Mouse (Mus musculus): ENCODE data around the gene Pusl1. TPM values are rescaled to one million over a fixed set of nuclear protein-coding genes. Genes with fewer than 3 reads are reported as not detected.
A peak's percentile ranks its signal among the peaks of the same experiment; 100 is the strongest.

Pusl1 gene
- total RNA-seq, 2 experiments from 2014 or later = 62.3 to 68.1 TPM

GRCm38 (mm10) chr4:155848434-155849095 is 43.0 kb downstream of the Pusl1 start:
- DNase-seq (ENCODE audit: low spot score in 2 of 2) = no peak
- Histone ChIP-seq H3K27ac (no peak overlapping the region), H3K4me3 (peak overlapping the region; percentile 91)
- no peak for TF ChIP-seq CTCF (conservative IDR thresholded peaks at IDR 0.05)

GRCm38 (mm10) chr4:155847591-155848352 is 43.8 kb downstream of the Pusl1 start:
- Histone ChIP-seq H3K4me3 (peak overlapping the region; percentile 91), H3K27ac (peak overlapping the region; percentile 89)
- TF ChIP-seq CTCF (conservative IDR thresholded peaks at IDR 0.05) = no peak
- DNase-seq (ENCODE audit: low spot score in 2 of 2) = no peak

GRCm38 (mm10) chr4:155846871-155847578 is 44.6 kb downstream of the Pusl1 start, which contains the start of gene Dvl1:
Gene Dvl1, plus strand, starts transcription at chr4:155847402.
- peak; percentile 92 to 97 for DNase-seq (ENCODE audit: low spot score in 2 of 2)
- peak; percentile 60 for TF ChIP-seq CTCF (conservative IDR thresholded peaks at IDR 0.05)

GRCm38 (mm10) chr4:155843231-155843630 is 48.4 kb downstream of the Pusl1 start:
- Histone ChIP-seq H3K27ac (no peak overlapping the region), H3K4me3 (no peak overlapping the region)
- no peak for TF ChIP-seq CTCF (conservative IDR thresholded peaks at IDR 0.05)
- no peak for DNase-seq (ENCODE audit: low spot score in 2 of 2)

More at GRCm38 (mm10) chr4:155846871-155847578, 44.6 kb downstream of the Pusl1 start, which contains the start of gene Dvl1:
- peak within 1 kb of the TSS; percentile 97 for H3K27ac ChIP-seq
- H3K4me3 ChIP-seq = peak within 1 kb of the TSS; percentile 91

- no peak for TF ChIP-seq CTCF (conservative IDR thresholded peaks at IDR 0.05)
- no peak overlapping the region for H3K27ac ChIP-seq
- H3K4me3 ChIP-seq = no peak overlapping the region
- DNase-seq (ENCODE audit: low spot score in 2 of 2) = no peak
Observed at GRCm38 (mm10) chr4:155841651-155842270, 49.8 kb downstream of the Pusl1 start.

GRCm38 (mm10) chr4:155841003-155841454 is 50.6 kb downstream of the Pusl1 start:
- peak; percentile 57 for TF ChIP-seq CTCF (conservative IDR thresholded peaks at IDR 0.05)
- H3K27ac ChIP-seq = peak overlapping the region; percentile 18; the same call in 1 of the 2 replicates
- DNase-seq (ENCODE audit: low spot score in 2 of 2) = no peak
- H3K4me3 ChIP-seq = peak overlapping the region; percentile 45

GRCm38 (mm10) chr4:155840076-155841002 is 51.2 kb downstream of the Pusl1 start:
- no peak for DNase-seq (ENCODE audit: low spot score in 2 of 2)
- TF ChIP-seq CTCF (conservative IDR thresholded peaks at IDR 0.05) = no peak
- Histone ChIP-seq H3K4me3 (peak overlapping the region; percentile 45), H3K27ac (peak overlapping the region; percentile 61)

GRCm38 (mm10) chr4:155839483-155839910 is 52.1 kb downstream of the Pusl1 start, which contains the start of gene Mxra8:
Gene Mxra8, plus strand, starts transcription at chr4:155839680.
- peak within 1 kb of the TSS; percentile 45; the same call in 1 of the 2 replicates for H3K4me3 ChIP-seq
- TF ChIP-seq CTCF (conservative IDR thresholded peaks at IDR 0.05) = no peak
- H3K27ac ChIP-seq = peak within 1 kb of the TSS; percentile 61
- no peak for DNase-seq (ENCODE audit: low spot score in 2 of 2)

GRCm38 (mm10) chr4:155838187-155839153 is 53.1 kb downstream of the Pusl1 start:
- no peak for DNase-seq (ENCODE audit: low spot score in 2 of 2)
- Histone ChIP-seq H3K4me3 (no peak overlapping the region), H3K27ac (peak overlapping the region; percentile 39; the same call in 1 of the 2 replicates)
- no peak for TF ChIP-seq CTCF (conservative IDR thresholded peaks at IDR 0.05)

Small RNA genes lying within 50 kb of the gene (microRNA-seq; reads per million reads assigned to microRNA genes)
- 0 reads per million in 2 experiments for gene Gm22991

Other genes starting within 250 kb of the Pusl1 start
- gene Gm10563, start 246.4 kb downstream of the Pusl1 start, total RNA-seq (2021) = not detected
- 1 to 10 TPM; 2.7 to 3.4 TPM for gene Mmp23, start 238.4 kb downstream of the Pusl1 start, total RNA-seq (2021)
- gene Mib2, start 222.6 kb downstream of the Pusl1 start, total RNA-seq (2021) = 100 to 1,000 TPM; 111 to 114 TPM
- gene Fndc10, start 197.4 kb downstream of the Pusl1 start, total RNA-seq (2021) = 10 to 100 TPM; 26.5 to 27.9 TPM
- gene Ssu72, start 187.0 kb downstream of the Pusl1 start, total RNA-seq (2021) = 10 to 100 TPM; 90.9 to 92.8 TPM
- gene Tmem240, start 157.0 kb downstream of the Pusl1 start, total RNA-seq (2021) = 10 to 100 TPM; 32.7 to 39.0 TPM
- gene Atad3a, start 130.7 kb downstream of the Pusl1 start, total RNA-seq (2021) = 10 to 100 TPM; 49.9 to 51.4 TPM
- gene Vwa1, start 117.1 kb downstream of the Pusl1 start, total RNA-seq (2021) = 1 to 10 TPM; 9.6 to 9.8 TPM
- gene Tmem88b, start 105.9 kb downstream of the Pusl1 start, total RNA-seq (2021) = 10 to 100 TPM; 24.0 to 24.8 TPM
- under 1 TPM in 1 of 2 experiments, not detected in 1; 0.32 TPM for gene Ankrd65, start 101.3 kb downstream of the Pusl1 start, total RNA-seq (2021)
- 10 to 100 TPM; 86.6 to 89.6 TPM for gene Mrpl20, start 88.9 kb downstream of the Pusl1 start, total RNA-seq (2021)
- 10 to 100 TPM; 79.4 to 94.2 TPM for gene Ccnl2, start 79.3 kb downstream of the Pusl1 start, total RNA-seq (2021)
- 100 to 1,000 TPM; 102 to 105 TPM for gene Aurkaip1, start 60.5 kb downstream of the Pusl1 start, total RNA-seq (2021)
- gene Mxra8, start 52.1 kb downstream of the Pusl1 start, total RNA-seq (2021) = 10 to 100 TPM in 1 of 2 experiments, 1 to 10 TPM in 1; 8.4 to 10.6 TPM
- gene Dvl1, start 44.4 kb downstream of the Pusl1 start, total RNA-seq (2021) = 10 to 100 TPM; 80.8 to 81.9 TPM
- gene Tas1r3, start 28.4 kb downstream of the Pusl1 start, total RNA-seq (2021) = under 1 TPM; 0.33 to 0.44 TPM
- 10 to 100 TPM; 29.2 to 31.7 TPM for gene Cptp, start 22.3 kb downstream of the Pusl1 start, total RNA-seq (2021)
- gene Ints11, start 22.2 kb downstream of the Pusl1 start, total RNA-seq (2021) = 10 to 100 TPM; 33.7 to 35.8 TPM
- gene Acap3, start within 50 bp of the Pusl1 start, total RNA-seq (2021) = 100 to 1,000 TPM; 121 to 129 TPM
- 10 to 100 TPM; 69.8 to 71.2 TPM for gene Ube2j2, start 52.0 kb upstream of the Pusl1 start, total RNA-seq (2021)
- 10 to 100 TPM; 11.5 to 18.0 TPM for gene C1qtnf12, start 70.5 kb upstream of the Pusl1 start, total RNA-seq (2021)
- gene B3galt6, start 100.9 kb upstream of the Pusl1 start, total RNA-seq (2021) = 10 to 100 TPM in 1 of 2 experiments, 1 to 10 TPM in 1; 9.3 to 10.1 TPM
- gene Sdf4, start 101.1 kb upstream of the Pusl1 start, total RNA-seq (2021) = 100 to 1,000 TPM; 191 to 194 TPM
- gene Tnfrsf4, start 122.1 kb upstream of the Pusl1 start, total RNA-seq (2021) = 1 to 10 TPM; 1.3 to 2.3 TPM
- not detected for gene Tnfrsf18, start 134.4 kb upstream of the Pusl1 start, total RNA-seq (2021)
- gene Ttll10, start 167.6 kb upstream of the Pusl1 start, total RNA-seq (2021) = under 1 TPM in 1 of 2 experiments, not detected in 1; 0.26 TPM
- 10 to 100 TPM; 27.3 to 34.9 TPM for gene 9430015G10Rik, start 218.2 kb upstream of the Pusl1 start, total RNA-seq (2021)
- 1 to 10 TPM in 1 of 2 experiments, under 1 TPM in 1; 0.79 to 1.1 TPM for gene Rnf223, start 238.7 kb upstream of the Pusl1 start, total RNA-seq (2021)

Measured in layer of hippocampus, adult 2 months (tissue).